Mouse (Mus musculus) natural killer cell, adult 2 months (primary cell): ENCODE data around the gene Otub2.

Source experiments
- DNase-seq, 2 experiments: peaks; one replicate each; pipeline ENCODE4 v3.0.0; 2022; ENCODE audit warnings: low spot score in 2 of 2

The Otub2 gene

DNA sequence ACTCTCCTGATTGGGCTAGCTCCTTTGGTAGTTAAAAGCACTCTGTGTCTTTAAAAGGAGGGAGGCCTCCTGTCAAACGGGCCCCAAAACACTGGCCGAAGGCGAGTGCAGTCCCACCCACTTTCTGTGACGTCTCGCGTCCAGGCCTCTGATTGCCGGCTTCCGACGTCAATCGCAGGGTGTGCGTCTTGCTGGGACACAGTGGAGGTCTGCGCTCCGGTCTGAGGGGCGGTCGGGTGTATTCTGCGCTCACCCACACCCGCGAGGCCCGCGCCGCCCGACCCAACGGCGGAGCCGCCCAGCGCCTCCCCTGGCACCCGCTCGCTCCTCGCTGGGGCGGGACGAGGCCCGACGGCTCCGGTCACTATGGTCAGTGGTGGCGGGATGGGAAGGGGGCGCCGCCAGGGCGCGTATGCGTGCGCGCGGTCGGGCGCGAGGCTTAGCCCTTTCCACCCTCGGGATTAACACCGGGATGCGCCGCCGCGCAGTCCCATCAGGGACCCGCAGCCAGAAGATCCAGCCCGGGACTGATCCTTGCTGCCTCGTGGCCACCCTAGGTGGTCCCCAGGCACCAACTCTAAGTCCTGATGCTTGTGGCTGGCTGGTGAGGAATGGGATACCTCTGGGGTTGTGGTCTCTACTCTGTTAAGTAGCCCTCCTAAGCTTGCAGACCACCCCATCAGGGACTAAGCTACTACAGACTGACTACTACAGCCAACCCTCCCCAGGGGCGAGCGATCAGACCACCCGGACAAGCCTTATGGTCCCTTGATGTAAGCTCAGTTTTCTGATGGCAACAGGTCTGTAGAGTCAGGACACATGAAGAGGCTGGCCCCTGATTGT is at the start of gene Otub2:
Gene Otub2 (plus strand): TSS at position 178 of the 843 bp plus-strand sequence.
- DNase-seq, result peak; percentile 91 to 94

DNA sequence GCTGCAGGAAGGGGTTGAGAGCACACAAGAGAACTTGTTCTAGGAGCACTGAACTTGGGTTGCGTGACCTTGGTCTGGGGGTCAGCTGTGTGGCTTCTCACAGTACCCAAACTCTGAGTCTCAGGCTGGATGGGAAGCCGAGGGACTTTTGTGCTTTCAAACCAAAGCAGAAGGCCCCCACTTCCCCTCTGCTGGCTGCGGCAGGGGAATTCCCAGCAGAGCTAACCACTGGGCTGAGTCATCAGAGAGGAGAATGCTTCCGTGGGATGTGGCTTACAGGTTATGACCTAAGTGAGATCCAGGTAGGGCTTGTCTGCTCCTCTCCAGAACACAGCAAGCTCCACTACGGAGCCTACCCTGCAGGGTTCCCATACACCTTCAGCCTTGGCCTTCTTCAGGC is 47.3 kb upstream of the Otub2 start:
- peak; percentile 91 for DNase-seq

DNA sequence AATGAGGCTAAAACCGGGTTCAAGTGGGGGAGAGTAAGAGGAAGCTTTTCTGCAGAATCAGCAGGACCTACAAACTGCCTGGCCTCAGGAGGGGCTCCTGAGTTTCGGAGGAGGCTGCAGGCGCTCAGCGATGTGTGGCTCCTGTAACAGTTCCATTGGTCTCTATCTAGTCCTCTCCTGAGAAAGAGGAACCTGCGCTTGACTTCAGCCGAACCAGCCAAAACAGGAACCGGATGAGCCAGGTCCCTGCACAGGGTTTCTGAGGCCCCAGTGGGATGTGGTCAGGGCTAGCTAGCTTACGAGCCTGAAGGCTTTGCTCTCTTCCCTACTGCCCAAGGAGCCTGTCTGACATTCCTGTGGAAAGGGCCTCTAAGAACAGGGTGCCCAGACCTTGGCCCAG is 45.0 kb upstream of the Otub2 start:
- DNase-seq, result peak; percentile 49 to 83

DNA sequence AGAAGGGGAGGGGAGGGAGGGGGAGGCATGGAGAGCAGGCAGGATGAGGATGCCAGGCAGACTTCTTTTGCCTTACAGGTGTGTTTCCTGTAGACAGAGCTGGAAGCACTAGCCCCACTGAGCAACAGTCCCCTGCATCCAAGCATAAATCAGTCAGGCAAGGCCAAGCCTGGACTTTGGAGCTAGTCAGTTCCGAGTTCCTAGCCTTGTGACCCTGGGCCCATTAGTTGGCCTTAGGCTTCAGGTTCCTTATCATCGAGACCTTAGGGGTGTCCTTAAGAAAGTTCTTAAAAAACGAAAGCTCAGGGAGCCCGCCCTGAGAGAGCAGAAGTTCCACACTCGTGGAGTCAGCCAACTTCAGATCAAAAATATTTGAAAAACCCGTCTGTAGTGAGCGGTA is 43.5 kb upstream of the Otub2 start:
- DNase-seq, result no peak

DNA sequence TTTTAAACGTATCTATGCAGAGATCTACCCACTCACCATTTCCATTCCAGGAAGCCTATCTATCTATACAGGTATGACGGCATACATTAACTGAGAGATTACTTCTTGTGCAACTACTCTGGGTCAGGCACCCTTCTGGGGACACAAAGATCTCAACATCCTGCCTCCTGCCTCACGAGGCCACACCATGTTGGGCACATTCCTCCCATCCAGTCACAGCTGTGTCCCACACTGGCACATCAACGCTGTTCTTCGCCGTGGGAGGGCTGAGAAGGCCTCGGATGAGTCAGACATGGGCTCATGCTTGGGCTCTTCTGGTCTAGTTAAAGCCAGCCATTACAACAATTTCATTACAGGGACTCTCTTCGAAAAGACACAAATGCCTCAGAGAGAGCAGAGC is 41.5 kb upstream of the Otub2 start:
- no peak for DNase-seq

DNA sequence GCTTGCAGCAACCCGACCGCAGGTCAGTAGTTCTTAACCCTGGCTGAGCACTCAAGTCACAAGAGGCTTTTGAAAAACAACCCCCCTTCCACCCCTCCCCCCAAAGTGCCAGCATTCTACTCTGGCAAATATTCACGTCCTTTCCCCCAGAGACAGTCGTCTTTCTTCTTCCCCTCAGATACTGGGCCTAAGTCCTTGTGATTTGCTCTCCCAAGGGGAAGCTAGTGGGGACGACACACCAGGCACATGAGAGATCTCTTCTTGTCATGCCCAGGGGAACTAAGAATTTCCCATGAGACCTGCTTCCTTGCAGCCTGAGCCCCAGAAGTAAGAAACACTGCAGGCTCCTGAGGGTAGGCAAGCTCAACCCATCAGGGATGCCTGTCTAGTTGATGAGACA is 41.1 kb upstream of the Otub2 start:
- DNase-seq, result no peak

DNA sequence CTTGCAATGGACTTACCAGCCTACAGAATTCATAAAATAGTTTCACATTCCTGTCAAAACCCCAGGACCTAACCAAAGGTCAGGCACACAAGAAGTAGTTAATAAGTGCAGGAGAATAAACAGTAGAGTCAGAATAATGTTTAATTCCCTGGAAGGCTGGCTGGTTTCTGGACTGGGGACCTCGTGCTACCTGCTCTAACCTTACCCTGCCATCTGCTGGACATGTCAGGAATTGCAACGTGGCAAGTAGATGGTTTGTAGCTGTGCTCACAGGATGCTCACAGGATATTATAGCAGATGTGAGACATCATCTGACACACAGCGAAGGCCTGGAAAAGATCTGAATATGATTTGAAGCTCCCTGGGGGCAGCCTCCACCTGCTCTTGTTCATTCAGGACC is 40.0 kb upstream of the Otub2 start:
- DNase-seq, result peak; percentile 67 to 81

DNA sequence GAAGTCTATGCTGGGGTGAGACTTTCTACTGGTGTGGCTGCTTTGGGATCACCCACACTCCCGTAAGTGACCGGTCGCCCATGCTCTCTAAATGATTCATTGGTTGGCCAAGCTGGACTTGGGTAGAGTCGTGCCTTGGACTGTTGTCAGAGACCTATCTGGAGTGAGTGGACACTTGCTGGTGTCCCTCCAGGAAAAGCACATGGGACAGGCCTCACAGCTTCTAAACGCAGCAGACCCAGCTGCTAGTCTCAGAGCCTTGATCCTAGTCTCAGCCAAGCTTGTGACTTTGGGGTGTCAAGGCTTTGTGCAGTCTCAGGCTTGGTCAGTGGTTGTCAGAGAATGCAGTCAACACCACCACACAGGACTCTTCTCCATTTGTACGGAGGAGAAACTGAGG is 35.7 kb upstream of the Otub2 start:
- DNase-seq, result no peak

DNA sequence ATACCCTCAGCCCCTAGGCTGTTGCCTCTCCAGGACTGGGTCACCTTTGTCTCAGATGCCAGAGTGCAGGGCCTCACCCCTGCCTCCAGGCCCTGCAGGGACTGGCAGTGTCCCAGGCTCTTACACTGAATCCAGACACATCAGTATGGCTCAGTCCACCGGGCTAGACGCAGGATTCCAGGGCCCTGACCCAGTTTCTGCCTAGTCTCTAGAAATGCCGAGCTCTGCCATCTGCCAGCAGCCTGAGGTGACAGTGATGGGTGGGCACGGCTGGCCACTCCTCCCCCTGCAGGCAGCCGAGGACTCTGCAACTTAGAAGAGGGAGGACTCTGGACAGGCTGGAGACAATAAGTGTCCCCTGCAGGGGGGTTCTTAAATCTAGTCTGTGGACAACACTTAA is 34.9 kb upstream of the Otub2 start:
- DNase-seq, result no peak

DNA sequence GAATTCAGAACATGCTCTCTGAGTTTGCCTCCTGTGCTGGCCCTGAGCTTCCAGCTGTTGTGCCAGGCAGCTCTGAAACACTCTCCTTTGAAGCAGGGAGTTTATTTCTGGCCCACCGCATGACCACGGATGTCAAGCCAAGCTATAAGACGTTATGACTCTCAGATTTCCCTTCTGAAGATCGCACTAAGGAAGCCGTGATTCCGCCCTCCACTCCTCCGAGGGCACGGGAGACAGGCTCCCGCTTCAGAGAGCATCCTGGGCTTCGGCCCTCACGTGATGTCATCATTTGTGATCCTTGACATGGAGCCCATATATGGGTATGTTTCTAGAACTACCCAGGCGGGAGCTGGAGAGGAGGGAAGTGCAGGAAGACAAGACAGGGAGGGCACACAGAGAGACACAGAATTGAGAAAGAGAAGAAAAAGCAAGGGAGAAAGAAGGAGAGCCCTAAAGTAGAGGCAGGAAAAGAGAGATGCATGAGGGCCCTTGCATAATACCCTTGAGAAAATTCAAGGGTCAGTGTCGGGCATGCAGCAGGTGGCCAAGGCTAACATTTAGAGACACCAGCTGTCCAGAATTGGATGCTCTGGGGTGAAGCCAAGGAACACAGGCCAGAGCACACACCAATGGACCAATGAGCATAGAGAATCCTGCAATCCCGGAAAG is 32.6 kb upstream of the Otub2 start, which contains the start of gene Asb2:
Gene Asb2 (minus strand): TSS at position 256 of the 669 bp plus-strand sequence.
- DNase-seq, result no peak

DNA sequence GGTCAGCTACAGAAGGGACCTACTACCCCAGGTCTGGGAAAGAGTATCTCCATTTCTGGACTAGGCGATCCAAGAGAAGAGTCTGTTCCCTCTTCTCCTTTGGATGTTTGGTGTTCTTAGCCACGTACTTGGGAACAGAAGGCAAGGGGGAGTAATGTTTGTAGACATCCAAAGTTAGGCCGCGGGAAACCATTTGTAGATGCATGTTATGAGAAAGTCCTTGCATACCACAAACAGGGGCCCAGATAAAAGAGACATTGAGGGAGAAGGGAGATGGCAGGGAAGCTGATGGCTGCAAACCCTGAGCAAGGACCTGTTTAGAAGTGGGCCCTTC is 32.1 kb upstream of the Otub2 start:
- DNase-seq, result no peak

DNA sequence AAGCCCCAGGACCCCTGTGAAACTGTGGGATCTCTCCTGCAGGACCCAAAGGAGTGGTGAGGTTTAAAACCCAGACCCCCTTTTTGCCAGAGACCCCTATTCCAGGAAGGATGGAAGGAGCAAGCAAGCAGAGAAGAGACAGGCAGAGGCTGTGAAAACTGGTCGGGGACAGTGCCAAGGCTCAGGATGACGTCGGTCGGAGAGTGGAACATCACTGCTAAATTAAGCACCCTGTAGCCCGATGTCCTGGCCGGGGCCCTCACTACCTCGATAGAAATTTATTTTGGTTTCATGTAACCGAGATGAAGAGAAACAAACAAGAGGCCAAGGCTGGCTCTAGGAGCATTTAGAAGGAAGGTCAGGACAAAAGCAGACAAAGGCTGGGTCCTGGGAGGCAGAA is 30.3 kb upstream of the Otub2 start:
- DNase-seq, result no peak

DNA sequence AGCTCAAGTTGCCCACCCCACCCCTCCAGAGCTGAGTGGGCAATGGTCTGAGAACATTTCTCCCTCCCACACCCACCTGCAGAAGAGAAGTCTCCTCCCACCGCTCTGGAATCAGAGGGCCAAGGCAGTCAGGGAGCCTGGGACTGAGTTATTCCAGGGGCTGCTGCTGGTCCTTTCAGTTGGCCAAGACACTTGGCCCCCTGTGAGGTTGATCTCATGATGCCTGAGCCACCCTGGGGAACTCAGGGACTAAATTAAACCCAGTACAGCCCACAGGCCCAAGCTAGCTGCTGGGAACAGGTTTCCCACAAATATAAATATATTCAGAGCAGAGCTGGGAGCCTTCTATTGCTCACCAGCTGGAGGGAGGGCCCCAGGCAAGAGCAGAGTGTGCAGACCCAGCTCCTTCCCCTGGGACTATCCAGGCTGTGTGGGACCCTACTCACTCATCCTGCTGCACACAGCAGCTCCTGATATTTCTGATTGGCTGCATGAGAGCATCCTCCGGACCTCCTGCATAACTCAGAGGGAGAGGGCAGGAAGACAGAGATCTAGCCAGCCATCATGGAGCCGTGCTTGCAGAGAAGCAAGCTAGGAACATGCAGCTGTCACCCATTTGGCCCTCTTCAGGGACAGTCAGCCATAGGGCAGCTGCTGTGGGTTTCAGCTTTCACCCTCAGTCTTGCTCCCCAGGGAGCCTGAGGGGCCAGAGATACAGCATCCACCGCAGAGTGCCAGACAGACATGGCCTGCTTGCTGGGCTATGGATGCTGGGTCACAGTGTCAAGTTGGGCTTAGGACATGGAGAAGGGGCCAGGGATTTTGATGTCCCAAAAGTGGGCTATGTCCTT is 29.3 kb upstream of the Otub2 start:
- no peak for DNase-seq

DNA sequence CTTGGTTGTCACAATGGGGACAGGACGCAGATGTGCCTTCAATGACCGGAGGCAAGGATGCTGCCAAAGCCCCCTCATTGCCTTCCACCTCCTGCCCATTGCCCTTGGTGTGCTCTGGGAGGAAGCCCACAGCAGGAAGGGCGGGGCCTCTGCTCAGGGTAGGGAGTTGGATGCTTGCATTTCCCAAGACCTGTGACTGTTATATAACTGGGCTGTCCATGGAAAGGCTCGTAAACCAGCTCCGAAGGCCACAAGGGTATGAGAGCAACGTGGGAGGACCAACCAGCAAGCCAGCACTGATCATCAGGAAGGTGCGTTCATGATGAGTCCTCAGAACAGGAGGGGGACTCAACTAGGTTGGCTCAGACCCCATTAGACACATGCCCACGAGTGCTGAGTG is 27.7 kb upstream of the Otub2 start:
- DNase-seq, result no peak

DNA sequence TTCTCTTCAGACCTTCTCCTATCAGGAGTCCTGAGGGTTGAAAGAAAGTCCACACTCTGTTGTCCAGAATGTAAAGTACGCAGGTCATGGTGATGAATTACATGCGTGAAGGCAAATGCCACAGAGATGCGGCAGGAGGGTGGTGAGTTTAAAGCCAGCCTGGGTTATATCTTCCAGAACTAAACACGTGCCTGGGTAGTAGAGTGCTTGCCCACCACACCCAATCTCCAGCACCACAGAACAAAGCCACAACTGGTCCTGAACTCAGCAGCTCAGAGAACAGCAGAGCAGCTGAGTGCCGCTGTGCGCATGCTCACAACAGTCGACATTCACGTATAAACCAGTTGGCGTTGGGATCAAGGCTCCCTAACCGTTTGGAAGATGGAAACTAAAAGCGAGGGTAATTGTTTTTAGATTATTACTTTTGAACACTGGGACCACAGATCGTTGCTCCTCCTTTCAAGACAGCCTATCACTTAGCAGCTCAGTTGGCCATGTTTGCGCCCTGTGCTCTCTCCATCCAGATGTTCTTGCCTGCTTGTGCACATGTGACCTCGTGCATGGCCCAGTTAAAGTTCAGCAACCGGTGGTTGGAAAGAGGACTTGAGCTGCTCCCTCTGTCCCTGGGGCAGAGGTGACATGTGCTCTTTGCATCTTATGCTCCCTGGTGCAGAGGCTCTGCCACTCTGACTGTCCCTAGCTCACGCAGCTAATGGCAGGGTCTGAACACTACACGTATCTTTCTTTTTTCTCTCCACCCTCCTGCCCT is 26.8 kb upstream of the Otub2 start:
- DNase-seq, result no peak

DNA sequence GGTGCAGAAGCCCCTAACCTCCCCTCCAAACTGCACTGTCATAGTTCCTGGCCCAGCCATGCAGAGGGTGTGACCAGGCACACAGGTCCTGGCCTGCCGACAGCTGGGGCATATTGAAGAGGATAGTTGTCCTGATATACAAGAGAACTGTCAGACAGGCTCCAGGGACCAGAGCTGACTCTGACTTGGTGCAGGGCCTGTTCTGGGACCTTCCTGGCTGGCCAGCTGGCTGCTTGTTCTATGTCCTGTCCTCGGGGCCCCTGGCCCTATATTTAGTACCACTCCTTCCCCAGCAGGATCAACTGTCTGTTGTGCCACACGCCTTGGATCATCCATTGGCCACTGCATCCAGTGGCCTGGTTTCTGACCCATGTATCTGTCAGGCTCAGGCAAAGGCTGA is 26.1 kb upstream of the Otub2 start:
- DNase-seq, result no peak

DNA sequence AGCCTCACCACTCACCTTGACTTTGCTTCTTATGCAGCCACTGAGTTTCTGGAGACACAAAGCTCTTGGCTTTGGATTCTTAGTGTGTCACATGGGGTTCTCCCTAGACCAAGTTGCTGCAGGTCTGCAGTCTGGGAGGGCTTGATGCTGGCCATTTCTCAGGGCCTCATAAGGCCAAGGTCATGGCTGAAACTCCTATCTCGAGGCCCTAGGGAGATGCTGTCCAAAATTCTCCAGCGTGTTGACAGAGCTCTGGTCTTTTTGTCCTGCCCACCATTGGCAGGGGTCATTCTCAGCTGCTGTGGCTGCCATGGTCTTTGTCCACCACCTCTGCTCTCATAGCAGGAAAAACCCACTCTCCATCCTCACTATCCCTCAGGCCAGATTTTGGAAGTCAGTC is 21.3 kb upstream of the Otub2 start:
- no peak for DNase-seq

DNA sequence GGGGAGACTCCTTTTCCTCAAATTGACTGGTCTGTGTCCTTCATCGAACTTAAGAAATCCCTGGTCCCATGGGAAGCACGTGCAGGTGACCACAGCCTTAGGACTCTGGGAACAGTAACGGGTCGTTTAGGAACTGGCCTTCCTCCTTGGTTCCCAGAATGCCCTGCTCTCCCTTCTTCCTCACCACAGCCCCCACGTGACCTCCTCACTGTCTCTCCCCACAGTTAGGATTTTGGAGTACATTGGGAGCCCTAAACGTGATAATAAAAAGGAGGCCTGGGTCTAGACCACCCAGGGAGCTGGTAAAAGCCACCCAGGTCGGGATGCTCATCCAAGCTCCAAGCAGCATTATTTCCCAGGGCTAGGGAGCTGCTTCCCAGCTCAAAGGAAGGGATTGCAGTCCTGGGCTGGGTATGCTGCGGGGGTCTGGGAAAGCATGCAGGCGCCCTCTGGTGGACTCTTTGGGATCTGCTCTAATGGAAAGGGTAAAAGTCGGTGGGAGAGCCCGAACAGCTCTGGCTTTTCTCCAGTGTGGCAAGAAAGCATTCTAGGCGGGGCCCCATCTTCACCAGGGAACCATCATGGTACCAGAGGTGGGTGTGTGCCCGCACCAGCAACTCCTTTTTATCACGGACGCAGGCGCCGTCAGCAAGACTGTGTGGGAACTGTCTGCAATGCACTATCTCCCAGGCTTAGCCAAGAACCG is 20.7 kb upstream of the Otub2 start:
- peak; percentile 25 to 65 for DNase-seq

DNA sequence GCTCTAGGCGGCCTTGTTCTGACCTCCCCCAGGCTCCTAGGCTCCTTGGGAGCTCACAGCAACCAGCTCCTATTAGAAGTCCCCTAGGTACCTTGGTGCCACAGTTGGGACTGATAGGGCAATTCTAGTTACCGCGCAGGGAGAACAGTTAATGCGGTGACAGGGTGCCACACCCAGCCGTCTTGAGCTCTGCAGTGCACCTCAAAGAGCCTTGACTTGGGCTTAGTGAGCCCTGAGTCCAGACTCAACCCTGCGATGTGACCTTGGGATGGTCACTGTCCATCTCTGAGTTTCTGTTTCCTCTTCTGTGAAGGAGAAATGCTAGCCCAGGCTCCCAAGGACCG is 20.2 kb upstream of the Otub2 start:
- DNase-seq, result no peak

DNA sequence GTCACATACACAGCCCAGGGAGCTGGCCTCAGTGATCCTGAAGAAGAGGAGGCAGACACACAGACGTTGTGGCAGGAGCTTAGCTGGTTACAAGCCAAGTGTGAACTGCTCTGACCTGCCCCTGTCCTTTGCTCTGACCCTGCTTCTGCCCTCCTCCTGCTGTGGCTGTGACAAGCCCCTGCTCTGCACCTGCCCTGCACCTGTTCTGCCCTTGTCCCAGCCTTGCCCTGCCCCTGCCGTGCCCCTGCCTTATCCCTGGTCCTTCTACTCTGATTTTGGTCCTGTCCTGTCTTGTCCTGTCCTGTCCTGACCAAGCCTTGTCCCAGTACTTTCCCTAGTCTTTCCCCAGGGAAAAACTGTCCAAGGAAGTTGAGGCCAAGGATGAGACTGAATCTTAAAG is 19.7 kb upstream of the Otub2 start:
- no peak for DNase-seq

DNA sequence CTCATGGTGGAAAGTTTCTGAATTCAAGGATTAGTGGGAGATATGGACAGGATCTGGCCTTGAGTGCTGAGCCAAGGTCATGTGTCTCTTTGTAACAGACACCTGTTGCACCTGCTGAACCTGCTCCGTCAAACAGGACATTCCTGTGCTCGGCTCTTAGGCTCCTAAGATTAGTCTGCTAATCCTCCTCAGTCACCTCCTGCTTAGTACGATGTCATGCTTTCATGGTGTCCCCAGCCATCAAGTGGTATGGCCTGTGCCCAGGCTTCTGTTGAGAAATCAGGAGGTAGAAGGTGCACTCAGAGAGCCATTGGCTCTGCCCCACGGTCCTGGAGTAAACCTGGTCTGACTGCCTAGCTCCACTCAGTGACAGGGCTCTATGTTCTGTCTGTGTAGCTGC is 17.6 kb upstream of the Otub2 start:
- no peak for DNase-seq
